23 mouse cellular contexts compared by ENCODE assay signal in the genomic region with DNA sequence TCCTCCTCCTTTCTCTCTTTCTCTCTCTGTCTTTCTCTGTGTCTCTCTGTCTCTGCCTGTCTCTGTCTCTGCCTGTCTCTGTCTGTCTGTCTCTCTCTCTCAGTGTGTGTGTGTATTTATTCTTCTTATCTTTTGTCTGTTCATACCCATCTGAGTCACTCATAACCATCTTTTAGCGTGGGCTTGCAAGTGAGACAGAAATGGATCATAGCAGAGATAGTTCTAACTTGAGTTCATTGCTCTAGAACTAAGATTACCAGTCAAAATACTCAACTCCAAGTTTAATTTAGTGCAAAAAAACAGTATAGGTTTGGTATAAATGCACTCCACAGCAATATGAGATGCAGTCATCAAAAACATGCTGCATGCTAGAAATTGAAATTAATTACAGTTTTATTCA.
DNase-seq lines count a peak whose midpoint lies in the region; ATAC-seq and TF ChIP-seq lines count a peak whose summit lies in the region.
"Had no signal": no experiment of that assay in that cellular context is flagged by ENCODE, and none has a peak within 500 bp of the region (broad histone marks: within the 10 kb centered on the region; RNA-seq: fewer than 3 reads in every experiment).

No protein-coding gene starts in this region.

- no peaks in the 10 kb centered on the region for H3K9me3 ChIP-seq in lung, postnatal 0 days (ENCODE audit: low read length)
- H3K9me3 ChIP-seq: G1E had no signal

- no peak for TF ChIP-seq EP300 in lung, postnatal 0 days (IDR thresholded peaks at IDR 0.05)

- no peak for TF ChIP-seq CTCF in lung, postnatal 0 days (IDR thresholded peaks at IDR 0.05)

- H3K4me3 ChIP-seq in lung, postnatal 0 days (ENCODE audit: low read depth, low read length) = no peak overlapping the region

- peak; percentile 92 for ATAC-seq in frontal cortex, adult (ENCODE audit: low TSS enrichment)
- no peak for ATAC-seq in lung, postnatal 0 days
- ATAC-seq: activated CD4-positive, CD25-positive, alpha-beta regulatory T cell, adult 4 months; CD4-positive, CD25-positive, alpha-beta regulatory T cell, adult 4 months; Patski had no signal

- no peak overlapping the region for H3K4me2 ChIP-seq in lung, postnatal 0 days (replicated peaks; ENCODE audit: low read depth, low read length)

- WGBS in lung, postnatal 0 days = 31% methylated on average over 1 of the region's 1 CpGs

- no peak overlapping the region for H3K9ac ChIP-seq in lung, postnatal 0 days (replicated peaks; ENCODE audit: low read depth)

- H3K4me1 ChIP-seq in lung, postnatal 0 days (ENCODE audit: insufficient read depth, low read depth, low read length) = no peaks in the 10 kb centered on the region

- H3K27me3 ChIP-seq in lung, postnatal 0 days (replicated peaks; ENCODE audit: insufficient read depth, low read length) = no peaks in the 10 kb centered on the region
- H3K27me3 ChIP-seq: CH12.LX, Patski had no signal

- no peak overlapping the region for H3K27ac ChIP-seq in lung, postnatal 0 days (ENCODE audit: low read length)

- no peak for DNase-seq in frontal cortex, postnatal 25 days (ENCODE audit: low spot score in 2 of 2)
- DNase-seq in brain, adult 2 months (ENCODE audit: low read depth, low spot score) = peak; percentile 32
- DNase-seq in telencephalon, adult 2 months (ENCODE audit: low read depth, low spot score) = peak; percentile 27
- DNase-seq in lung, postnatal 0 days (ENCODE audit: low spot score) = no peak
- DNase-seq in MN1 (ENCODE audit: low spot score) = no peak
- DNase-seq: adrenal gland, adult 2 months; adrenal gland, adult 8-10 months; adrenal gland, postnatal 10 days; adrenal gland, postnatal 14 days; adrenal gland, postnatal 25 days; adrenal gland, postnatal 36 days; B cell, adult 2 months; cerebellum, adult 11 months; cerebellum, adult 11-12 months; cerebellum, adult 18-20 months; cerebellum, adult 2 months; cerebellum, adult 8-10 months had no signal

- no peaks in the 10 kb centered on the region for H3K36me3 ChIP-seq in lung, postnatal 0 days (ENCODE audit: insufficient read depth, low read length)
- H3K36me3 ChIP-seq: G1E had no signal

Comparison
In these comparisons a context has a peak if more than half of its experiments do, and no peak if none do; other contexts are left out.
1. DNase-seq: peak in brain, adult 2 months (single experiment) and telencephalon, adult 2 months (single experiment); none in frontal cortex, postnatal 25 days (0 of 2), lung, postnatal 0 days (single experiment) and MN1 (single experiment).